Mouse (Mus musculus): Measurements from ENCODE around the gene Ube2e3.

- TF ChIP-seq POLR2A (IDR thresholded peaks at IDR 0.05; ENCODE audit: insufficient read length, low read depth), result no peak
- no peak for TF ChIP-seq POLR2AphosphoS2 (IDR thresholded peaks at IDR 0.05; ENCODE audit: insufficient read length, low read depth)
- no peak for TF ChIP-seq MYOD1 (IDR thresholded peaks at IDR 0.05; ENCODE audit: control insufficient read depth in 1 of 3, insufficient read length in 2 of 3, low read depth in 2 of 3)
- TF ChIP-seq TCF12 (IDR thresholded peaks at IDR 0.05; ENCODE audit: insufficient read depth, poor library complexity, severe bottlenecking), result no peak
- TF ChIP-seq MAX (IDR thresholded peaks at IDR 0.05; ENCODE audit: low read depth), result no peak
- no peak for TF ChIP-seq USF1 (IDR thresholded peaks at IDR 0.05; ENCODE audit: low read depth)
- TF ChIP-seq MYOG (IDR thresholded peaks at IDR 0.05; ENCODE audit: control insufficient read depth in 1 of 3, insufficient read depth in 1 of 3, insufficient read length in 2 of 3, low read depth in 2 of 3), result no peak
- TF ChIP-seq REST (IDR thresholded peaks at IDR 0.05; ENCODE audit: insufficient read depth, insufficient read length), result no peak
- no peak for TF ChIP-seq CEBPB (IDR thresholded peaks at IDR 0.05; ENCODE audit: insufficient read depth, poor library complexity, severe bottlenecking)
These were observed 13.6 kb upstream of the Ube2e3 start for GRCm38 (mm10) chr2:78854315-78854714.
